Mouse (Mus musculus): Measurements from ENCODE around the gene Rad23a. TPM values are rescaled to one million over a fixed set of nuclear protein-coding genes. Genes with fewer than 3 reads are reported as not detected.
A peak's percentile ranks its signal among the peaks of the same experiment; 100 is the strongest.

Rad23a gene
- total and polyA plus RNA-seq, 3 experiments: 38.7 to 414 (median 116) TPM

DNA sequence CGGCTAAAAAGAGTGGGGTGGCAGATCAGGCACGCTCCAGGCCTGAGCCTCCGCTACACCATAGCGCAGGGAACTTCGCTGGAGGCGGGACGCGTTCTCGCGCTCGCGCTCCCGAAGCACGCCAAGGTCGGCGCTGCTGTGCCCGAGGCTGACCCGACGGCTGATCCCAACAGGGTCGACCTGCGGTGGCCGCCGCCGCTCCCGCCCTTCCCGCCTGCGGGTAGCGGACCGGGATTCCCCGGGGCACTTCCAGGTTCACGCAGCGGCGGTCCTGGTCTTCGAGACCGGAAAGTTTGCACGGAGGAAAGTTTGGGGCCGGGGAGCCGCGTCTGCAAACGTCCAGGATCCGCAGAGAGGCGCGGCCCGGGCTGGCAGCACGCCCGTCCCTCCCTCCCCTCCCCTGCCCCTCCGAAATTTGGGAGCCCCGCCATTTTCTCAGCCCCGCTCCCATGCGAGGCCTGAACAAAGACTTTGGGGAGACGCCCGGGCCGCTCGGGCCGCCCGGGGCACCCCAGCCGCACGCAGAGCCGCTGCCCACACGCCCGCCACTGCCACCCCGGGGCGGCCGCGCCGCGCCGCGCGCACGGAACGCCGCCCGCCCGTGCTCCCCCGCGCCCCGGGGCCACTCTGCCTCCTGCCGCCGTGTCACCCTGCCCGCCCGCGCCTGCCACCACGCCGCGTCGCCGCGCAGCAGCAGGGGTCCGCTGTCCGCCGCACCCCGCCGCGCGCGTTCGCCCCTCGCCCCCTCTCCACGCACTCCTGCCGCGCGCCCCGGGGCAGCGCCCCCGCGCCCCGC, 41.1 kb downstream of the Rad23a start:
- Histone ChIP-seq H3K4me3 (ENCODE audit: low read depth, low read length) (peak overlapping the region; percentile 77), H3K36me3 (replicated peaks) (peaks cover 37% of the 10 kb centered on the region), H3K9me3 (replicated peaks) (no peaks in the 10 kb centered on the region), H3K4me1 (ENCODE audit: insufficient read depth, low read depth, low read length) (peaks cover 37% of the 10 kb centered on the region), H3K27me3 (ENCODE audit: insufficient read depth, low read length) (peaks cover 81% of the 10 kb centered on the region)
- ATAC-seq (ENCODE audit: extremely low read depth, insufficient number of reproducible peaks, low FRiP score, poor library complexity, severe bottlenecking) (no peak), DNase-seq (ENCODE audit: low spot score) (peak; percentile 47)
- no peak for TF ChIP-seq GATA2 (IDR thresholded peaks at IDR 0.05; ENCODE audit: borderline replicate concordance, low read depth, low read length)
- no peak for TF ChIP-seq POLR2AphosphoS5 (IDR thresholded peaks at IDR 0.05; ENCODE audit: insufficient replicate concordance, low read depth, low read length)
- TF ChIP-seq GATA1 (IDR thresholded peaks at IDR 0.05; ENCODE audit: borderline replicate concordance, low read length): no peak
- TF ChIP-seq CTCF (IDR thresholded peaks at IDR 0.05; ENCODE audit: low read depth, low read length): no peak
- no peak for TF ChIP-seq TAL1 (conservative IDR thresholded peaks at IDR 0.05; ENCODE audit: low read depth, low read length)

DNA sequence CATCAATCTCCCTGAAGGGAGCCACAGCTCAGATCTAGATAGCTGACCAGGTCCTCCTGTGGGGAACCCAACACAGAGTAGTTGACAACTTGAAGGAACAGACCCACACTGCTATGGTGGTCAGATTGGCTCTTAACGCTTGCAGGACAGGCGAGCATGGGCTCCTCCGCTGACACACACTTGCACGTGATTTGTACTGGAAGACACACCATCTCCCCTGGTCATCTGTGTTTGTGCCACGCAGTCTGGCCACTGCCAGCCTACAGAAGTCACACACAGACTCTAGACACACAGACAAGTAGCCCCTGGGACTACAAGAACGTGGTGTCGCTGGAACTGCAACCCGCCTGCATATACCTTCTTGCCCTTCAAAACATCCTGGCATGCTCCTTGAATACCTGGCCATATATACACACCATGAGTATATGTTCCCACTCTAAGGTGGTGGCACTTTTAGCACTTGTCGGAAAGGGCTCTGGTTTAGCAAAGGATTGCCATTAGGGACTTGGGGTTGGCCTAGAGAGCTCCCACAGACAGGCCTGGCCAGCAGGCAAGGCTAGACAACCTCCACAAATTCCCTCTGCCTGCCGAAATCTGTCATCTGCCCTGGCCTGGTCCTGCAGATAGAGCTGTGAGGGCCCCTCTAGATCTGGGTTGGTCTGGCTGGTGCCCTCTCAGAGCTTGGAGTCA, 41.9 kb downstream of the Rad23a start:
- H3K4me1 ChIP-seq (ENCODE audit: insufficient read depth, low read depth, low read length): peaks cover 41% of the 10 kb centered on the region
- peaks cover 80% of the 10 kb centered on the region for H3K27me3 ChIP-seq (ENCODE audit: insufficient read depth, low read length)
- no peak for DNase-seq (ENCODE audit: low spot score)
- TF ChIP-seq POLR2AphosphoS5 (IDR thresholded peaks at IDR 0.05; ENCODE audit: insufficient replicate concordance, low read depth, low read length): no peak
- H3K9me3 ChIP-seq (replicated peaks): no peaks in the 10 kb centered on the region
- ATAC-seq (ENCODE audit: extremely low read depth, insufficient number of reproducible peaks, low FRiP score, poor library complexity, severe bottlenecking): no peak
- H3K4me3 ChIP-seq (ENCODE audit: low read depth, low read length): peak overlapping the region; percentile 77; the same call in 1 of the 2 replicates
- H3K36me3 ChIP-seq (replicated peaks): peaks cover 39% of the 10 kb centered on the region

DNA sequence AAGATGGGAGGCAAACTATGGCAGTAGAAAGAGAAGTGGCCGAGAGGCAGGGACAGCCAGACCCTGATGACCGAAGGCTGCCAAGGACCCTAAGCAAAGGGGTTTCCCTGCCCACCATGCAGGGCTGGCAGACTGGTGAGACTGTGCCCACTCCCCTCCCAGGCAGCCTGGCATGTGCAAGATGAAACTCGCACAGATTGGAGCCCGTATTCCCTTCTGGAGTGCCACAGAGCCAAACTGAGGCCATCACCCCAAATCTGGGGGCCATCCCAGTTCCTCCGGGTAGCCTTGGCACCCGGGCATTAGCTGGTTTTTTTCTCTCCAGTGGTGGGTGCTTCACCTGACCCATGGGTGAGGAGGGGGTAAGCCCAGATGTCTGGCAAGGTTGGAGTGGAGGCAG, 42.5 kb downstream of the Rad23a start:
- ATAC-seq (ENCODE audit: extremely low read depth, insufficient number of reproducible peaks, low FRiP score, poor library complexity, severe bottlenecking) (no peak), DNase-seq (ENCODE audit: low spot score) (no peak)
- peaks cover 40% of the 10 kb centered on the region for H3K4me1 ChIP-seq (ENCODE audit: insufficient read depth, low read depth, low read length)
- H3K9me3 ChIP-seq (replicated peaks): no peaks in the 10 kb centered on the region
- H3K4me3 ChIP-seq (ENCODE audit: low read depth, low read length): no peak overlapping the region
- TF ChIP-seq TAL1 (conservative IDR thresholded peaks at IDR 0.05; ENCODE audit: low read depth, low read length): no peak
- TF ChIP-seq CTCF (IDR thresholded peaks at IDR 0.05; ENCODE audit: low read depth, low read length): no peak
- TF ChIP-seq GATA2 (IDR thresholded peaks at IDR 0.05; ENCODE audit: borderline replicate concordance, low read depth, low read length): no peak
- TF ChIP-seq GATA1 (IDR thresholded peaks at IDR 0.05; ENCODE audit: borderline replicate concordance, low read length): no peak
- TF ChIP-seq POLR2AphosphoS5 (IDR thresholded peaks at IDR 0.05; ENCODE audit: insufficient replicate concordance, low read depth, low read length): no peak
- H3K27me3 ChIP-seq (ENCODE audit: insufficient read depth, low read length): peaks cover 80% of the 10 kb centered on the region
- peaks cover 46% of the 10 kb centered on the region for H3K36me3 ChIP-seq (replicated peaks)

DNA sequence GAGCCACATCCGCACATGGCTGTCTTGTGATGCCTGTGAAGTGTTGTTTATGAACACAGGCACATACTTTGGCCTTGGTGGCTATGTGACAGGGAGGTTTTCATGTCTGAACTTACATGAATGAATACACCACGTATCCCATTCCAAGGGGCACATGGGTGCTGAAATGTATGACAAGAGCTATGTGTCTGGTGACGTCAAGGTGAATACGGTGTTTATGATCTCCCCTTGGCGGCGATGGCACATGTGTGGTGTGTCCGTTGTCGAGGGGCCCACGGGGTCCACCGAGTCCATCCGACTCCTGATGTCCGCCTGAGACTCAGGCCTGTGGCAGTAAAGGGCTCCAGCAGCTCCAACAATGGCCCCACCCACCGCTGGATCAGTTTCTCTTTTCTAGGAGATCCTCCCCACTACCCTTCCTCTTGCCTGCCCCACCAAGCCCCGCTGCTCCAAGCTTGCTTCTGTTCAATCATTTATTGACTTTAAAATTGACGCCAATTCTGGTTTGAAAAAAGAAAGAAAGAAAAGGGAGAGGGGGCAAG, 43.1 kb downstream of the Rad23a start:
- DNase-seq (ENCODE audit: low spot score) (no peak), ATAC-seq (ENCODE audit: extremely low read depth, insufficient number of reproducible peaks, low FRiP score, poor library complexity, severe bottlenecking) (no peak)
- peaks cover 50% of the 10 kb centered on the region for H3K36me3 ChIP-seq (replicated peaks)
- peaks cover 80% of the 10 kb centered on the region for H3K27me3 ChIP-seq (ENCODE audit: insufficient read depth, low read length)
- no peak overlapping the region for H3K4me3 ChIP-seq (ENCODE audit: low read depth, low read length)
- no peak for TF ChIP-seq TAL1 (conservative IDR thresholded peaks at IDR 0.05; ENCODE audit: low read depth, low read length)
- no peak for TF ChIP-seq POLR2AphosphoS5 (IDR thresholded peaks at IDR 0.05; ENCODE audit: insufficient replicate concordance, low read depth, low read length)
- no peak for TF ChIP-seq CTCF (IDR thresholded peaks at IDR 0.05; ENCODE audit: low read depth, low read length)
- TF ChIP-seq GATA1 (IDR thresholded peaks at IDR 0.05; ENCODE audit: borderline replicate concordance, low read length): no peak
- TF ChIP-seq GATA2 (IDR thresholded peaks at IDR 0.05; ENCODE audit: borderline replicate concordance, low read depth, low read length): no peak
- no peaks in the 10 kb centered on the region for H3K9me3 ChIP-seq (replicated peaks)
- H3K4me1 ChIP-seq (ENCODE audit: insufficient read depth, low read depth, low read length): peaks cover 41% of the 10 kb centered on the region

DNA sequence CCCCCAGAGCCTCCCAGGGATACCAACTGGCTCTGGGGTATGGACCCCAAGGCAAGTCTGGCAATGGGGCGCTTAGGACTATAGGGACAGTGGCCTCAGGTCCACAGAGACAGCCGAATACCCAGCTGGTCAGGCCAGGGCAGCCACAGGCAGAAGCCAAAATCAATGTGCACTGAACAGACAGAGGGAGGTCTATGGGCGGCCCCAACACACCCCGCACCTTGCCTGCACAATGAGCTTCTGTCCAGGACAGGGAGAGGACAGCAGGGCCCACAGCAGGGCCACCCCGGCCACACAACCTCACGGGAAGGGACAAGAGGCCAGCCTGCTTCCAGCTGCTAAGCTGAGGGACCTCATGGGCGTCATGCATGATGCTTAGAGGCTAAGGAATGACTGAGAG, 46.0 kb downstream of the Rad23a start:
- H3K4me1 ChIP-seq (ENCODE audit: insufficient read depth, low read depth, low read length): peaks cover 23% of the 10 kb centered on the region
- H3K36me3 ChIP-seq (replicated peaks): peaks cover 50% of the 10 kb centered on the region
- no peak for DNase-seq (ENCODE audit: low spot score)
- peaks cover 77% of the 10 kb centered on the region for H3K27me3 ChIP-seq (ENCODE audit: insufficient read depth, low read length)
- H3K4me3 ChIP-seq (ENCODE audit: low read depth, low read length): no peak overlapping the region
- ATAC-seq (ENCODE audit: extremely low read depth, insufficient number of reproducible peaks, low FRiP score, poor library complexity, severe bottlenecking): no peak
- no peaks in the 10 kb centered on the region for H3K9me3 ChIP-seq (replicated peaks)
- TF ChIP-seq TAL1 (conservative IDR thresholded peaks at IDR 0.05; ENCODE audit: low read depth, low read length) (no peak), GATA2 (IDR thresholded peaks at IDR 0.05; ENCODE audit: borderline replicate concordance, low read depth, low read length) (no peak), POLR2AphosphoS5 (IDR thresholded peaks at IDR 0.05; ENCODE audit: insufficient replicate concordance, low read depth, low read length) (no peak)

DNA sequence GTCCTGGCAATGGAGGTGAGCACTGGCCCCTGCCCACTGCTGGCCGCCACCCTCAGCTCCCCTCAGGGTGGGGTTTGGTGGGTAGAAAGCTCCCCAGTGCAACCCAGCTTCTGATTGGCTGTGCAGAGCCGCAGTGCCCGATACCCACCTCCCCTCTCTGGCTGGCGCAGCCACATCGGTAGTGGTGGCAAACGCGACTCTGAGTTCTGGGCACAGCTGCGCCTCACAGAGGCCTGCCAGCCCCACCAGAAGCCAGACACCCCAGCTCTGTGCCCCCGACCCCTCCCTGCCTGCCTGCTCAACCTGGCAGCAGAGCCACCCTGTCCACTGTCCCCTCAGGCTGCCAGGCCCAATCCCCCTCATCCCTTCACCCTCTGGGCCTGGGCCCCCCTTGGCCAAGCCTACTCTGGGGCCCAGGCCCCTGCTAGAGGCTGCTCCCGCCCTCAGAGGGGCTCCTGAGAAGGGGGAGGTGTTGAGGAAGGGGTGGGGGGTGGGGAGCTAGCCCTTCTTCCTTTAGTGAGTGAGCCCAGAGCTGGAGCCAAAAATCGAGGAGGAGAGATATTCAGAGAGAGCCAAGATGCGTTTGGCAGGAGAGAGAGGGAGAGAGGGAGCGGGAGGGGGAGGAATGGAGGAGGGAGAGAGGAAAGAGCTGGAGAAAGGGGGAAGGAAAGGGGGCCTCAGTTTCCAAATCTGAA, 46.5 kb downstream of the Rad23a start:
- H3K27me3 ChIP-seq (ENCODE audit: insufficient read depth, low read length): peaks cover 73% of the 10 kb centered on the region
- DNase-seq (ENCODE audit: low spot score): no peak
- peaks cover 18% of the 10 kb centered on the region for H3K4me1 ChIP-seq (ENCODE audit: insufficient read depth, low read depth, low read length)
- H3K9me3 ChIP-seq (replicated peaks): no peaks in the 10 kb centered on the region
- TF ChIP-seq TAL1 (conservative IDR thresholded peaks at IDR 0.05; ENCODE audit: low read depth, low read length) (no peak), POLR2AphosphoS5 (IDR thresholded peaks at IDR 0.05; ENCODE audit: insufficient replicate concordance, low read depth, low read length) (no peak), CTCF (IDR thresholded peaks at IDR 0.05; ENCODE audit: low read depth, low read length) (no peak), GATA1 (IDR thresholded peaks at IDR 0.05; ENCODE audit: borderline replicate concordance, low read length) (no peak), GATA2 (IDR thresholded peaks at IDR 0.05; ENCODE audit: borderline replicate concordance, low read depth, low read length) (no peak)
- peaks cover 50% of the 10 kb centered on the region for H3K36me3 ChIP-seq (replicated peaks)
- H3K4me3 ChIP-seq (ENCODE audit: low read depth, low read length): no peak overlapping the region
- ATAC-seq (ENCODE audit: extremely low read depth, insufficient number of reproducible peaks, low FRiP score, poor library complexity, severe bottlenecking): no peak

Measured in G1E (cell line).